Mouse (Mus musculus) embryonic fibroblast, embryonic 13.5 days (primary cell): ENCODE data around the gene Prkci. TPM values are rescaled to one million over a fixed set of nuclear protein-coding genes. Genes with fewer than 3 reads are reported as not detected.

Experiments used
- H3K27ac ChIP-seq: 2 replicates; pipeline ENCODE4 v1.5.1; 2012; ENCODE audit warnings: low read length, control low read depth, inconsistent platforms; ENCODE audit not compliant: insufficient read depth
- H3K4me1 ChIP-seq: 2 replicates; pipeline ENCODE4 v1.6.1; 2011; ENCODE audit warnings: low read length; ENCODE audit not compliant: control insufficient read depth, insufficient read depth
- H3K4me3 ChIP-seq: 2 replicates; pipeline ENCODE4 v1.5.1; 2011; ENCODE audit warnings: mild to moderate bottlenecking, control low read depth, low read length; ENCODE audit not compliant: insufficient read depth
- CTCF ChIP-seq: IDR thresholded peaks from 2 replicates; pipeline ENCODE4 v1.5.1; 2011; ENCODE audit warnings: mild to moderate bottlenecking, control low read depth, low read length, moderate library complexity, borderline replicate concordance; ENCODE audit not compliant: insufficient read depth
- POLR2A ChIP-seq: IDR thresholded peaks from 2 replicates; pipeline ENCODE4 v1.6.1; 2011; ENCODE audit warnings: low read depth, mild to moderate bottlenecking, control low read depth, low read length, moderate library complexity
- polyA plus RNA-seq: library from polyadenylated mRNA; stranded (reverse); fragments of >200 nt; gene quantifications from 2 replicates; pipeline ENCODE4 v1.2.4, GENCODE M21; 2011; ENCODE audit warnings: low read depth; ENCODE audit not compliant: missing spikeins, insufficient read length

Prkci gene
- polyA plus RNA-seq, 1 experiment: 110 TPM

- TF ChIP-seq POLR2A: no peak; the same call in none of the 2 replicates
- TF ChIP-seq CTCF: no peak
- peak overlapping the region; percentile 90 for H3K4me3 ChIP-seq
These were observed 26.9 kb upstream of the Prkci start for GRCm38 (mm10) chr3:30968531-30969092.

GRCm38 (mm10) chr3:30969104-30969581 lies 26.4 kb upstream of the Prkci start, which contains the start of gene Phc3:
Gene Phc3, minus strand, starts transcription at chr3:30969415.
- Histone ChIP-seq H3K4me3 (peak within 1 kb of the TSS; percentile 90), H3K4me1 (peaks cover 3% of the 10 kb centered on the region; the same call in 1 of the 2 replicates), H3K27ac (peak within 1 kb of the TSS; percentile 45)
- TF ChIP-seq POLR2A: peak; percentile 96
- no peak for TF ChIP-seq CTCF

More at GRCm38 (mm10) chr3:30968531-30969092, 26.9 kb upstream of the Prkci start:
- Histone ChIP-seq H3K4me1 (peaks cover 3% of the 10 kb centered on the region; the same call in 1 of the 2 replicates), H3K27ac (peak overlapping the region; percentile 45)

DNA sequence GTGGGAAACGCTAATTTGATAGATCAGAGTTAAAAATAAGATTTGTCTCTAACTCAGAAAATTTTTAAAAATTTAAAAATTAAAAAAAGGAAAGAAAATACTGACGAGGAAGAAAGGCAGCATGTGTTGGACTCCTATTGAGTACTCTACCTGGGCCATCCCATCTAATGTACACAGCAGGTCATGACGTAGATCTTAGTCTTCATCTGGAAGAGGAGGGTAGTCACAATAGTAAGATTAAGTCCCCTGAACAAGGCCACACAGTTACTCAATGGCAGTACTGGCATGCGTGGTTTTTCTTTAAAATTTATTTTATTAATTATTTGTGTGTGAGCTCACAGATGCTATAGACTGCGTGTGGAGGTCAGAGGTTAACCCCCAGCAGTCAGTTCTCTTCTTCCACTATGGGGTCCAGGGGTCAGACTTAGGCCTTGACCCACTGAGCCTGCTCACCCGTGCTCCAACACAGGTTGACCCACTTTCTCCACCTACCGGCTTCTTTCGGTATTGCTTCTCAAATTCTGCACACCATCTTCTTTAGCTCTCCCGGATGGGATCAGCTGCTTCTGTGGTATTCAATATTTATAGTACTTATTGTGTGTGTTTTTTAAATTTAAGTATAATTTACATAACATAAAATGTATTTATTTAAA lies 20.3 kb upstream of the Prkci start:
- Histone ChIP-seq H3K4me3 (no peak overlapping the region), H3K27ac (no peak overlapping the region), H3K4me1 (no peaks in the 10 kb centered on the region)
- TF ChIP-seq CTCF (peak; percentile 8; the same call in 1 of the 2 replicates), POLR2A (no peak)

- no peak overlapping the region for H3K4me3 ChIP-seq
- TF ChIP-seq POLR2A (no peak), CTCF (no peak)
- no peaks in the 10 kb centered on the region; the same call in 1 of the 2 replicates for H3K4me1 ChIP-seq
- no peak overlapping the region for H3K27ac ChIP-seq
These were observed 18.4 kb upstream of the Prkci start for GRCm38 (mm10) chr3:30976991-30977603.

DNA sequence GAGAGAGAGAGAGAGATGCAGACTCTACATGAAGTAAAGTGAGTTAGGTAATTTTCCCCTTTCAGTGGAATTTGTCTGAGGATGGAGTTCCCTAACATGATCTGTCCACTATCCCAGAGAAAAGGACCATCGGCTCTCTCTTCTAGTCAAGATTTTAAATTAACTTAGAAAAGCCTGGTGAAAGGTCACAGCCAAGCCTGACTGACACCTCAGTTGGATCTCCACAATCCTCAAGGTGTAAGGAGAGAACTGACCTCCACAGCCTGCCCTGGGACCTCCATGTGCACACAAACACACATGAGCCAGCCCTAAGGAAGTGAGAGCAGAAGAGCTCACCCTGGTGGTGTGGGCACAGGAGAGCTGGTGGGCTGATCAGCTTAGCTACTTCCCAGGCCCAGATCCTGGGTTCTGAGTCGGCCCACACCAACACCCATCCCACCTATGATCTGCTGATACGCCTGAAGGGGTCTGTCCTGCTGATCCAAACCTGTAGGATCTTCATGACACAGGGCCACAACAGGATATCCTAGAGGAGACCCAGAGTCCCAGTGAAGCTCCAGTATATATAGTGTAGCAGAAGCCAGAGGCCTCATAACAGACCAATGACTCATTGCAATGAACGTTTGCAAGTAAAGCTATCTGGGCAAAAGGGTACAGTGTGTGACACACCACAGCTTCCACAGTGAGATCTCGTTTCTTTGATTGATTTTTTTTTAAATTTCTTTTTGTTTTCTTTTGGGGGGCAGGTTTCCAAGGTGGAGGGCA lies 13.7 kb upstream of the Prkci start:
- peak overlapping the region; percentile 12 for H3K27ac ChIP-seq
- TF ChIP-seq POLR2A: no peak
- no peak for TF ChIP-seq CTCF
- H3K4me1 ChIP-seq: no peaks in the 10 kb centered on the region; the same call in none of the 2 replicates
- H3K4me3 ChIP-seq: no peak overlapping the region

DNA sequence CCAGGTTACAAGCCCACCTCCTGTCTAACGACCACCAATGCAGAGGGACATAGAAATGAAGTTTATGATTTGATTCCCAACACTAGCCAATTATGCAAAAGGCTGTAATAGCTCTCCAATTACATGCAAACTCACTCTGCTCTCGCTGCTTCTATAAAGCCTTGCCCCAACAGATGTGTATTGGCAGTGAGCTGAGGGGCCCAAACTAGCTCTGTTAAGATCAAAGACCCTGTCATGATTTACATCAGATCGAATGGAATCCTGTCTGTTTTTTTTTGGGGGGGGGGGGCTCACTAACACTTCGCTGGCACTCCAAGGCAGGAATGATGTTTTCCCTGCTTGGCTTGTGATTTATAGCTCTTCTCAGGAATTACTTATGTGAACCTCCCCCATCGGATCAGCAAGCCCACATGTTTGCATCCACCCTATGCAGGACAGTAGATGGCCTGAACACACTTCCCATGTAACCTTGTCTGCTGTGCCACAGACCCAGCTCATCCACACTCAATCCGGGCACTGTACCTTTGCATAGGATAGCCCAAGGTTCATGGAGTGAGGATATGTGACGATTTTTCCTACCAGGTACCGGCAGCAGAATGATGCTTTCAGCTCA lies 12.5 kb upstream of the Prkci start:
- Histone ChIP-seq H3K4me3 (no peak overlapping the region), H3K27ac (no peak overlapping the region; the same call in 1 of the 2 replicates), H3K4me1 (no peaks in the 10 kb centered on the region; the same call in none of the 2 replicates)
- TF ChIP-seq CTCF (no peak), POLR2A (no peak)

DNA sequence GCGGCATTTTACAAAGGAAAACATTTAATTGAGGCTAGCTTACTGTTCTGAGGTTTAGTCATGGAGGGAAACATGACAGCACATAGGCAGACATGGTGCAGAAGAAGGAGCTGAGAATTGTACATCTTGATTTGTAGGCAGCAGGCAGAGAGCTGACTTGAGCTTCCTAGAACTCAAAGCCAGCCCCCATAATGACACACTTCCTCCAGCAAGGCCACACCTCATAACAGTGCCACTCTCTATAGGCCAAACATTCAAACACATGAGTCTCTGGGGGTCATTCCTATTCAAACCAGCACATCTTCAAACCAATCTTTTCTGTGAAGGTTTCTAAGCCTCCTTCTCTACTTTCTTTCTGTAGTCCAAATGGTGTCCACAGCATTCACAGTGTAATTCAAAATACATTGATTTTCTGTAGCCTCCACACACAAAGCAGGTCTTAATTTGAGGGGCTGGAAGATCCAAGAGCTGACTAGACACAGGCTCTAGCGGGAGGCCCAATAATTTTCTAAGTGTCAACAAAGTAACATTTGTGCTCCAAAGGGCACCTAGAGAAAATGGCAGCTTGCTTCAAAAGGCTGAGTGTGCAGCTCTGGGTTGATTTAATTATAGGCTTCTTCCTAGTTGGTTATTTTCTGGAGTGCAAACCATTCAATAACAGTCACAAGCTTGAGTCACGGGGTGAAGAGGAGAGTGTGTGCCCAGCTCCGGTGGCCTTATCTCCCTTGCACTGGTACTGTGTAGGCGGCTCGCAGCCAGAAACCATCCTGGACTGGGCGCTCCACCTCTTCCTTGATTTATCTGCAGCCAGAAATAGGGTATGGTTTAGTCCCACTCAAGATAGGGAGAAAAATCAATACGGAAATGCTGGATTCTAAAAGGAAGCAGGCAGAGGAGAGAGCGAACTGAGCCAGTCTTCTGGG lies 7.9 kb upstream of the Prkci start:
- Histone ChIP-seq H3K27ac (no peak overlapping the region), H3K4me1 (no peaks in the 10 kb centered on the region), H3K4me3 (no peak overlapping the region)
- TF ChIP-seq POLR2A (no peak), CTCF (no peak)

- Histone ChIP-seq H3K4me1 (no peaks in the 10 kb centered on the region), H3K4me3 (no peak overlapping the region), H3K27ac (no peak overlapping the region)
- no peak for TF ChIP-seq POLR2A
- no peak for TF ChIP-seq CTCF
These were observed 3.4 kb upstream of the Prkci start for GRCm38 (mm10) chr3:30992161-30992560.
